Mouse (Mus musculus): ENCODE measurements around the gene Mroh2a.
A peak's percentile ranks its signal among the peaks of the same experiment; 100 is the strongest.
"Not testable (repeated sequence)": the region's sequence is repeated elsewhere in the genome, so short reads cannot be mapped to it uniquely, and the experiment has no call there.

Gene Mroh2a

DNA sequence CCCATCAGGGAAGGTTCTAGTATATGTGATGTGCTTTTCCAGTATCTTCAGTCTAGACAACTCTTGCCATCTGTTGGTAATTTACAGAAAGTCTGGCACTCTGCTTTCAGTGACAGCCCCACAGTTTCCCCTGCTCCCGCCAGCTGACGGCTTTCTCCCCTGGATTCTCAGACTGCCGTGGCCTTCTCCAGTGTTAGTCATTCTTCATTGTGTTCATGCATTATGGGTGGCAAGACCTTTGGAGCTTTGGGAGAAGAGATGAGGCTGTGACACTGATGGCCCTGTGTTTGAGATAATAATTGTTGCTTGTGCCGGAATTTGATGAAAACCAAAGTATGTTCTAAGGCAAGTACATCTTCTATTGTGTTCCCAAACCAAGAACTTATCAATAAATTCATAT lies 8.2 kb upstream of the Mroh2a start:
- DNase-seq (ENCODE audit: low spot score in 2 of 2) = no peak

- no peak for DNase-seq (ENCODE audit: low spot score in 2 of 2)
Observed at GRCm38 (mm10) chr1:88219054-88219453, 7.7 kb upstream of the Mroh2a start.

- DNase-seq (ENCODE audit: low spot score in 2 of 2) = no peak
Observed at GRCm38 (mm10) chr1:88220336-88220735, 6.5 kb upstream of the Mroh2a start.

- no peak for DNase-seq (ENCODE audit: low spot score in 2 of 2)
Observed at GRCm38 (mm10) chr1:88222216-88222615, 4.6 kb upstream of the Mroh2a start.

- not testable (repeated sequence) for DNase-seq (ENCODE audit: low spot score in 2 of 2)
Observed at GRCm38 (mm10) chr1:88223011-88223515, 3.7 kb upstream of the Mroh2a start.

- peak in 1 of 2 experiments; percentile 8 for DNase-seq (ENCODE audit: low spot score in 2 of 2)
Observed at GRCm38 (mm10) chr1:88223591-88223990, 3.2 kb upstream of the Mroh2a start.

DNA sequence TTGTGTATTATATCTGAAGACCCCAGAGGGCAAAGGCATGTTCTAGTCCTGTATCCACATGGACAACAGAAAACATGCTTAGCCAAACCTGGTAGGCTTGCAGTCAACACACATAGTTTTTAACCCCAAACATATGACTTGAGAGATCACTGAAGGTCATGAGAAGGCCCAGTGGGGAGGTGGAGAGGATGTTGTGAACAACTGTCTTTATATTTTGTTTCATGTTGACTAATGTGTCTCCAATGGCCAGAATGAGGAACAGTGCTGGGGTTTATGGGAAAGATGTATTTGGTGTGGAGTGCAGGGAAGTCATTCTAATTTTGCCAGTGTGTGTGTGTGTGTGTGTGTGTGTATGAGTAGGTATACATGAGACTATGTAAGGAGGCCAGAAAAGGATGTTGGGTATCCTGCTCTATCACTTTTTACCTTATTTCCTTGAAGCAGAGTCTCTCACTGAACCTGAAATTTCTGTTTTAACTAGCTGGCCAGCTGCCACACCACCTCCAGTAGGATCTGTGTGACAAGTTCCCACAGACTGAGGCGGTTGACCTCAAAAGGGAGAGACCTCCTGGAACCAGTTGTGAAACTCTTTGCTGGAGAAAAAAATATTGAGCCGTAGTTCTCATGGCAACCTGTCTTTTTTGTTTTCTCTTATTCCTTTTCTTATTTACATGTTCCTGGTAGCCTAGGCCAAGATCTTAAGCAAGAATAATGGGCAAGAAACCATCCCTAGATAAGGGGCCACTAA lies 2.6 kb upstream of the Mroh2a start:
- DNase-seq (ENCODE audit: low spot score in 2 of 2) = no peak

DNA sequence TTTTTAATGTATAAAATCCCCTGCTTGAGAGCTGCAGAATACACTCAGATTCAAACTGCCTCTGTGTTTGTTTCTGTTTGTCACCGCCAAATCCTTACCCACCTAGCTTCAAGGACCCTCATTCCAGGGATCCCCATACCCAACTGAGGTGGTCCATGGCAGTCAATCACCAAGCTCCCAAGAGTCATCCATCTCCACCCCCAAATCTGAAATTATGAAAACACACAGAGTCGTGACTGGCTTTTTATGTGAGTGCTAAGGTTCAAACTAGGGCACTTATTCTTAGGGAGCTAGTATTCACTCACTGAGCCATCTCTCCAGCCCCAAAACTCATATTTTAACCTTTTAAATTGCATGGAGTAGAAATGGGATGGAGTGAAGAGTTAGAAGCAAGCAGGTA lies 1.5 kb upstream of the Mroh2a start:
- not testable (repeated sequence) for DNase-seq (ENCODE audit: low spot score in 2 of 2)

DNA sequence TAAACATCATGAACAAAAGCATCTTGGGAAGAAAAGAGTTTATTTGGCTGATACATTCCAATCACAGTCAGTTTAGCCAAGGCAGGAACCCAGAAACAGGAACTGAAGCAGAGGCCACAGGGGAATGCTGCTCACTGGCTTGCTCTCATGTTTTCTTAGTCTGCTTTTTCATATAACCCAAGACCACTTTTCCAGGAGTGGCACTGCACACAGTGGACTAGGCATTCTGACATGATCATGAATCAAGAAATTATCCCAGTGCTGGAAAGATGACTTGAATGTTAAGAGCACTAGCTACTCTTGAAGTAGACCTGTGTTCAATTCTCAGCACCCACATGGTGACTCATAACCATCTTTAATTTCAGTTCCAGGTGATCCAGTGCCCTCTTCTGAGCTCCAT lies 1.0 kb upstream of the Mroh2a start:
- no peak for DNase-seq (ENCODE audit: low spot score in 2 of 2)

DNA sequence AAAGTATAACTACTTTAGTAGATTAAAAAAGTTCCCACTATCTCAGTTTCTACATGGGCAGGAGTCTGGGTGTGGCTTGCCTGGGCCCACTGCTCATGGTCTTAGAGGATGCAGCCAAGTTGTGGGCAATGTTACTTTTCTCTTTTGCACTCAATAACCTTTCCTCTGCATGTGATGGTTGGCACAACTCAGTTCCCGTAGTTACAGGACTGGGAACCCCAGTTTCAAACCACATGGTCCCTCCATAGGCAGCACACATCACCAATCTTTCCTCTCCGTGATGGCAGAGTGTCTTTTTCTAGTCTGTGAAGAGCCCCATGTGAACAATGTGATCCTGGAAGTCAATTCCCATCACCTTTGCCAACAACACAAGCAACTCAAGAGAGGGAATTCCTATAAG lies 696 bp downstream of the Mroh2a start:
- DNase-seq (ENCODE audit: low spot score in 2 of 2) = no peak

DNA sequence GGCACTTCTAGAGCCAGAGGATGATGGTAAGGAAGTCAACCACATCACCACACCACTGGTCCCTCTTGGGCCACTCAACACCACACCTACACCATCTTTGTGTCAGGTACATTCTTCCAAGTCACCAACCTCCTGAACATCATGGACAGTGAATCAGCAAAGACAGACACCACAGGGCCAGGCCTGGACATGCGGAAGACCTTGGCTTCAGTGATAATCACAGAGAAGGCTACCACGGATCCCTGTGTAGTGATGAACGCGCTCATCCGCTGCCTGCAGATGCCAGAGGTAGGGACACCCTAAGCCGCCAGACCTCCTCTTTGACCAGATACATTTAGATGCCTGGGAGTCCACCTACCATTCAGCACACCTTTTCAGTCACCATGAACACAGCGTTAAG lies 1.3 kb downstream of the Mroh2a start:
- DNase-seq (ENCODE audit: low spot score in 2 of 2) = peak in 1 of 2 experiments; percentile 7

- DNase-seq (ENCODE audit: low spot score in 2 of 2) = no peak
Observed at GRCm38 (mm10) chr1:88229566-88229965, 2.8 kb downstream of the Mroh2a start.

- DNase-seq (ENCODE audit: low spot score in 2 of 2) = no peak
Observed at GRCm38 (mm10) chr1:88229986-88230385, 3.2 kb downstream of the Mroh2a start.

GRCm38 (mm10) chr1:88230421-88230820 lies 3.6 kb downstream of the Mroh2a start:
- no peak for DNase-seq (ENCODE audit: low spot score in 2 of 2)

DNA sequence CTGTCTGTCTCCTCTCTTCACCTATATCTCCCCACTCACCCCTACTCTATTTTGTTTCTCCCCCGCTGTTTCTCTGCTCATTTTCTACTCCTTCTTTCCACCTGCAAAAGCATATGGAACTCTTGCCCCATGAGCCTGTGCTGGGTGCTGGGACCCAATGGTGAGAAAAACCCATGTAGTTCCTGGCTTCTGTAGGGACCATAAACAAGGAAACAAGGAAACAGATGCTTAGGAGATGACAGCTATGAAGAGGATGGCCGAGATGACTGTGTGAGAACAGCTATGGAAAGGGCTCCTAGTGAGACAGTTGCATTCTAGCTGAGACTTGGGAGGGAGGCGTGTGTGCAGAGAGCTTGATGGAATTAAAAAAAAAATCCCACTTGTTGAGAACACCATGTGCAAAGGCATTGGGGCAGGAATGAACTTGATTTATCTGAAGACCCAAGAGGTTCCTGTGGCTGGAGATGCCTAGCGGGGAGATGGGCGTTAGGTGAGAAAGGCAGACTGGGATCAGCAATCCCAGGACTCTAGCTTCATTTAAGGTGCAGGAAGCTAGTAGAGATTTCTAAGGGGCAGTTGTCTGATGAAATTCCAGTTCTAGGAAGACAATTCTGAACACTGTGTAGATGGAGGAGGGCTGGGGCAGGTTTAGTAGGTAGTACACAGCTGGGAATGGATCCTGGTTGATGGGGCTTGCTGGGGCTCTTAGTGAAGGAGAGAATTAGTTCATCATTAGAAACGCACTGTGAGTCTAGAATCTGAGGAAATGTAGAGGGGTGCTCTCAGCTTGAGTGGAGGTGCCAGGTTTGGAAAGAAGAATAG lies 4.4 kb downstream of the Mroh2a start:
- no peak for DNase-seq (ENCODE audit: low spot score in 2 of 2)

DNA sequence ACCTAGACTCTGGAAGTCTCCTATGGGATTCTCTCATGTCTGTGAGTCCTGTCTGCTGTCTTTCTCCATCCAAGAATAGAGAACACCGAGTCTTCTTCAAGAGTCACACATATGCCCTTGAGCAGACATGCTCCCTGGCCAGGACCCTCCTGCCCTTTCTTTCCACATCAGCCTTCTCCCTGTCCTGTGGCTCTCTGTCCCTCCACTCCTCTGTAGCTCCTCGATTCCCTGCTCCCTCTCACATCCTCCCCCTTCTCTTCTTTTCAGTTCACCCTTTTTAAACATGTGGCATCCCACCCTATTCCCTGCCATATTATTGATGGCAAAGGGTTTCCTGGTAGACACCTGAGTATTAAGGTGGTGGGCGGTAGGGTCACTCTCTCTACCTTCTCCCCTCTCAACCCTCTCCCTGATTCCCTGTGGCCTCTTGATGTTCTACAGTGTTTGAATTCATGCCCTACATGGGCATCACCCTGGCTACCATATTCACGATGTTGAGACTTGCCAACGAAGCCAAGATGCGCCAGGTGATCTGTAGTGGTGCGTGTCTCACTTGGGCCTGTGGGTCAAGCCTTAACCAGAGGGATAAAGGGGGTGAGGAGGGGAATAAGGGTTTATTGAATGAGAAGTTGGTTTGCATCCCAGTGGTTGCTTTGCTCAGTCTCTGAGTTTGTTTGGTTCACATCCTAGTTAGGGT lies 5.2 kb downstream of the Mroh2a start:
- DNase-seq (ENCODE audit: low spot score in 2 of 2) = no peak

- no peak for DNase-seq (ENCODE audit: low spot score in 2 of 2)
Observed at GRCm38 (mm10) chr1:88232664-88233380, 6.0 kb downstream of the Mroh2a start.

GRCm38 (mm10) chr1:88233421-88234247 lies 6.8 kb downstream of the Mroh2a start:
- DNase-seq (ENCODE audit: low spot score in 2 of 2) = no peak

- no peak for DNase-seq (ENCODE audit: low spot score in 2 of 2)
Observed at GRCm38 (mm10) chr1:88234248-88234610, 7.4 kb downstream of the Mroh2a start.

- DNase-seq (ENCODE audit: low spot score in 2 of 2) = no peak
Observed at GRCm38 (mm10) chr1:88234646-88235045, 7.9 kb downstream of the Mroh2a start.

Measured in frontal cortex, postnatal 10 days (tissue).